Mouse (Mus musculus): ENCODE results near the gene Dis3.

DNA sequence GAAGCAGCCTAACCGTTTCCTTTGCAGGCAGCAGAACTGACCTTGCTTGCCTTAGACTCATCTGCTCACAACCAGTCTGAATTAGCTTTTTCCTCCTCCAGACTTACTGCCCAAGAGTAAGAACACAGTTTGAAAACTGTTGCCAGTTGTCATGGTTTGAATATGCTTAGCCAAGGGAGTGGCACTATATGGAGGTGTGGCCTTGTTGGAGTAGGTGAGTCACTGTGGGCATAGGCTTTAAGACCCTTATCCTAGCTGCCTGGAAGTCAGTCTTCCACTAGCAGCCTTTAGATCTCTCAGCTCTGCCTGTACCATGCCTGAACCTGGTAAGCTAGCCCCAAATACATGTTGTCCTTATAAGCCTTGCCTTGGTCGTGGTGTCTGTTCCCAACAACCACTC is 61.9 kb downstream of the Dis3 start:
- TF ChIP-seq CTCF (IDR thresholded peaks at IDR 0.05; ENCODE audit: low read depth, low read length) (no peak), POLR2A (IDR thresholded peaks at IDR 0.05; ENCODE audit: extremely low read depth, insufficient read depth, low read length) (no peak)
